Mouse (Mus musculus) skeletal muscle tissue, postnatal 0 days (tissue): Measurements from ENCODE around the gene Dlk2. TPM values are rescaled to one million over a fixed set of nuclear protein-coding genes. Genes with fewer than 3 reads are reported as not detected.

Experiments
- polyA plus RNA-seq: library from polyadenylated mRNA; unstranded; fragments of >200 nt; fragmentation: Nextera tagmentation; extraction: Ambion mirVana; gene quantifications from 2 replicates; pipeline ENCODE4 v1.2.1, GENCODE M21; 2015

The Dlk2 gene
- 3.2 and 3.7 TPM in 2 replicates for polyA plus RNA-seq

DNA sequence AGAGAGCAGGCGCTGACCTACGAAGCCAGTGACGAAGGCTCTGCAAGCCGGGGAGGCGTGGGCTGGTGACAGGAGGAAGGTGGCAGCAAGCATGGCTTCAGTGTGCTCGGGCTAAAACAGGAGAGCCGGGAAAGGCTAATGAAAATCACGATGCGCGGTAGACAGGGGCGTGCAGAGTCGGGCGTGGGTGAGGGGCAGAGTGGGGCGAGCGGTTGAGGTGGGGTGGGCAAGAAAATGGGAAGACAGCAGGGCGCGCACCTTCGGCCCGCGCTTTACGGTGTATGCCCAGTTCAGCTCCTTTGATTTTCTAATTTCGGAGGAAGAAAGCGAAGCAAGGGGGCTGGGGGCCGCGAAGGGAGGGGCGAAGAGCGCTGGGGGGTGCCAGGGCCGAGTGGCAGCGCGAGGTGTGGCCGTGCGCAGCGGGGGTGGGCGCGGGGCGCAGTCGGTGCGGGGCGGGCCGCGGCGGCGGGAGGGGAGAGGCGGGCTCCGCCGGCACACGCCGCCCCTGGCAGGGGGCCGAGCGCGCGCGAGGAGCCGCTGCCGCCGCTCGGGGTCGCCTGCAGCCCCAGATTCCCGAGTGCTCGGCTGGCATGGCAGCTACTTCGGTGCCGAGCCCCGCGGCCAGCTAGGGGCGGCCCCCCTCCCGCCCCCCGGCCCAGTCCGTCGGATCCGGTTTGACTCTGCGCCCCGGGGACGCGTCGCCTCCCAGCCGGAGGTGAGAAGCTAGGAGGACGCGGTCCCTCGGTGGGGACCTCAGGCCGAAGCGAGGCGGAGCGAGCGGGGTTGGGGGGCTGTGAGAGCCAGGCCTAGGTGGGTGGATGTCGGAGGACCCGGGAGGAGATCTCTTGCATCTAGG is at the start of gene Dlk2:
Dlk2 (plus strand) TSS at position 58 of the 856 bp plus-strand sequence.

DNA sequence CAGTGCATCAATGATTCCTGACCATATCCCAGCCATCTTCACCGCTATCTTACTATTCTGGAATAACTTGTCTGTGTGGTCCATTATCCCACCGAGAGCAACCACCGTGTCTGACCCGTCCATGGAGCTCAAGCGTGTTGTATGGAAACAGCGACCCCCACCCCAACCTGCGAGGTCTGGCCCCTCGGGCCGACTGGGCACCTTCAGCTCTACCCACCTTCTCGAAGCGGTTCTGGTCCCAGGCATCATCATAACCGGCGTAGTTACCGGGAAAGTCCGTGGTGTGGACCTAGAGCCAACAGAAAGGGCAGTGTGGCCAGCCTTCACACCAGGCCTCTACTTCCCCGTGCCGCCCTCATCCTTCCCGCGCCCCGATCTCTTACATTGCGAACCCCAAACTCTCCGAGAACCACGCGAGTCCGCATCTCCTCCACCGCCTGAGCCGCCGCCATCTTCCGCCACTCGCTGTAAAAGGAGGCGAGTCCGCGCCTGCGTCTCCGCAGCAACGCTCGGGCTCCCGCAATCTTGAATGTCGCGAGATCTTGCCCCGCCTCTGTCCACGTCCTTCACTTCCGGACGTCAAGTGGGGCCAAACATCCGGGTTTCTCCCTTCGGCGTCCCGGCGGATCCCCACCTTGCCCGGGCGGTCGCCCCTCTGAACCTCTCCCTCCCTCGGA is 49.6 kb upstream of the Dlk2 start, which contains the start of the genes Polr1c and Yipf3:
Polr1c (minus strand) TSS at position 543 of the 677 bp plus-strand sequence.
Yipf3 (plus strand) TSS at position 569 of the 677 bp plus-strand sequence.

DNA sequence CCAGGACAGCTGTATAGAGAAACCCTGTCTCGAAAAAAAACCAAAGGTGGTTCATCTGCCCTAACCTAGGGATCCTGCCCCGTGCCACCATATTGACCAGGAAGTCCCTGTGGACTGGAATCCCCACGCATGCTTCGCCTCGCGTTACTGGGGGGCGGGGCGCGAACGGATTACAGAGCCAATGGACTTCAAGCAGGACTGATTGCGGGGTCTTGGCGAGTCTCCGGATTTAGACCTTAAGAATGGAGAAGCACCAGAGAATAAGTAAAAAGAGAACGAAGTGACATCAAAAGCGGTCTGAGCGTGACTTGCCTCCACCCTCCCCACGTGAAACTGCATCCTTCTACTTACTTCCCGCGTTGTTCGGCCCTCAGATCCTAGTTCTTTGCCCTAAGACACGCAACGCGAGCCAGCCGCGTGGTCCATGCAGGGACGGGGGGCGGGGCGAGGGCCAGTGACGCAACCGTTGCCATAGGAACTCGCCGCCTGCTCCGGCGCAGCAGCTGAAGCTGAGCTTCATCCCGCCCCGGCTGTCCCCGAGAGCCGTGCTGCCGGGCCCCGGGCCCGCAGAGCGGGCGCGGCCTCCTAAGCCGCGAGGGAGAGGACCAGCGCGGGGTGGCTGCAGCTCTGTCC is 43.7 kb upstream of the Dlk2 start, which contains the start of gene Lrrc73:
Lrrc73 (plus strand) TSS at position 80 of the 633 bp plus-strand sequence.

DNA sequence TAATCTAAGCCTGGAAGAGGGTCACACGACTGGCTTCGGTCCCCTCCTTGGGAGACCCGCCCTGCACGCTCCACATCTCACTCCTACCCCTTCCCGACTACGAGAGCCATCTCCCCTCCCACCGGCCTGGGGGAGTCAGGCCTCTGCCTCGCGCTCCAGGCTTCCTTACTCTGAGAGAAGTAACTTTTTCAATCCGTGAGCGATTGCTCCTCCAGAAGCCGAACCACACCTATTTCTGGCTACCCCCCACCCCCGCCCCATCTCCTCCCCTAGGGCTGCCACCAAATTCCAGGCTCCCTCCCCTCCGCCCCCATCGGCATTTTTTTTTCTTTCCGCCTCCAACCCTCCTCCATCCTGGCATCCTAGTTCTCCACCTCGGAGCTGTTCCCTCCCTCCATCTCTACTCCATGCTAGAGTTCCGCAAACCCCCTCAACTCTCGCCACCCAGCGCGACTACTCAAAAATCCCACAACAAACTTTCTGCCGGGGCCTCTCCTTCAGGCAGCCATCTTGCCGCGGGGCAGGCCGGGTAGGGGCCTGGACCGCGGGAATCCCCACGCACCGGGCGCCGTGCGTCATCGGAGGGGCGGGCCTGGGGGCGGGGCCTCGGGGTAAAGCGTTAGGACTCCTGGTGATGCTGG is 14.6 kb upstream of the Dlk2 start, which contains the start of gene Tjap1:
Tjap1 (minus strand) TSS at position 544 of the 641 bp plus-strand sequence.

DNA sequence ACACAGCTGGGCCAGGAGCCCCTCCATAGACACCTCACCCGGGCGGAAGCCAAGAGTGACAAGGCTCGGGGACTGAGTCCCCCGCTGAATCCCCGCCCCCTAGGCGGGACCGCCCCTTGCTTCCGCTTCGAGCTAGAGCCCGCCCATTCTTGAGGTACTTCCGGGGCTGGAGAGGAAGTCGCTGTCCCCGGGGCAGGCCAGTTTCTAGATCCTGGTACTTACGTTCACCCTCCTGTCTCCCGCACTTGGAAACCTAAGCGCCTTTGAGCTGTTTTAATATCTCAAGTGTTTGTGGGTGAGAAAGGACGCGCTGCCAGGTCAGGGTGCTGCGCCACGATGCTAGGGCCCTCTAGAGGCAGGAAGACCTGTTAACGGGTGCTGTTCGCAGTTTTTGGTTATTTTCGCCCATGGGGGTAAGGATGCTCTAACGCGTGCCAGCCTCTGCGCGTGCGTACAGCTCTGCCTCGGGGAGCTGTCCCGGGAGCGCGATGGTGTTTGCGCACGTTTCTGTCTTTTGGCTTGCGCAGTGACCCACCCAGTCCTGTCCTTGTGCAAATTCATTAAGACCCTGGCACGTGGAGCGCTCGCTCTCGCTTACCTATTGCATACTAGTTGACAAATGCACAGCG is 30.8 kb downstream of the Dlk2 start, which contains the start of gene Abcc10:
Abcc10 (minus strand) TSS at position 447 of the 629 bp plus-strand sequence.

Other genes with a start within 250 kb of the Dlk2 start
- gene Mrps18a, start 186.4 kb upstream of the Dlk2 start, polyA plus RNA-seq: 126 and 133 TPM in 2 replicates
- gene Rsph9, start 153.2 kb upstream of the Dlk2 start, polyA plus RNA-seq: 1.5 and 2.6 TPM in 2 replicates
- 26.5 and 27.4 TPM in 2 replicates for gene Mad2l1bp, start 143.9 kb upstream of the Dlk2 start, polyA plus RNA-seq
- gene Gtpbp2, start 136.4 kb upstream of the Dlk2 start, polyA plus RNA-seq: 19.9 and 22.5 TPM in 2 replicates
- 9.0 and 9.6 TPM in 2 replicates for gene Polh, start 94.8 kb upstream of the Dlk2 start, polyA plus RNA-seq
- 10.1 and 10.3 TPM in 2 replicates for gene Xpo5, start 94.6 kb upstream of the Dlk2 start, polyA plus RNA-seq
- 31.5 and 31.7 TPM in 2 replicates for gene Polr1c, start 49.4 kb upstream of the Dlk2 start, polyA plus RNA-seq
- gene Yipf3, start 49.3 kb upstream of the Dlk2 start, polyA plus RNA-seq: 92.1 and 98.5 TPM in 2 replicates
- 0.44 and 0.71 TPM in 2 replicates for gene Lrrc73, start 43.9 kb upstream of the Dlk2 start, polyA plus RNA-seq
- gene Tjap1, start 14.4 kb upstream of the Dlk2 start, polyA plus RNA-seq: 40.6 and 41.4 TPM in 2 replicates
- gene Abcc10, start 30.9 kb downstream of the Dlk2 start, polyA plus RNA-seq: 2.7 and 2.8 TPM in 2 replicates
- gene Zfp318, start 86.3 kb downstream of the Dlk2 start, polyA plus RNA-seq: 4.8 and 5.7 TPM in 2 replicates
- gene Crip3, start 131.5 kb downstream of the Dlk2 start, polyA plus RNA-seq: 0.96 and 2.6 TPM in 2 replicates
- not detected in 2 replicates for gene Slc22a7, start 141.0 kb downstream of the Dlk2 start, polyA plus RNA-seq
- gene Ttbk1, start 190.3 kb downstream of the Dlk2 start, polyA plus RNA-seq: 0.02 and 0.03 TPM in 2 replicates
- 4.4 and 6.8 TPM in 2 replicates for gene Dnph1, start 199.3 kb downstream of the Dlk2 start, polyA plus RNA-seq
- gene Cul9, start 249.0 kb downstream of the Dlk2 start, polyA plus RNA-seq: 3.8 and 4.6 TPM in 2 replicates